Mouse (Mus musculus): Measurements from ENCODE around the gene Olfr1080. TPM values are rescaled to one million over a fixed set of nuclear protein-coding genes. Genes with fewer than 3 reads are reported as not detected.
"Not testable (repeated sequence)": the region's sequence is repeated elsewhere in the genome, so short reads cannot be mapped to it uniquely, and the experiment has no call there.

The Olfr1080 gene
- total RNA-seq (2021), result not detected
- long read RNA-seq, experiment 1, result 0 reads
- long read RNA-seq, experiment 2, result 0 reads

DNA sequence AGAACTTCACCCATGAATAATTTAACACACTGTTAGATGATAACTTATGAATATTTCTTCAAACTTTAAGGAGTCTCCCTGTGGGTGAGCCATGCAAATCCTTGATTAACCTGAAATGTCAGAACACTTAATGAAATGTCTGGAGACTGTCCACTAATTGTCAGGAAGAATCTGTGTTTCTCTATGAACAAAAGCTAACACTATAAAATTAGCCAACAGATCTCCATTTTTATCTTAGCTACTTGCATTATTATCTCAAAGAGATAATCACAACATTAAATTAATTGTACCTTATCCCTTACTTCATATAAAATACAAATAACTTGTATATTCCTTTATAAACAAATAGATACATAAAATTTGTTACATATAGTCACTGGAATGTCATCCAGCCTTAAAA, at the start of gene Olfr1080:
TSS of gene Olfr1080 (minus strand) at position 101 of the 400 bp plus-strand sequence.
- not testable (repeated sequence) for DNase-seq (ENCODE audit: low spot score in 2 of 2)

DNA sequence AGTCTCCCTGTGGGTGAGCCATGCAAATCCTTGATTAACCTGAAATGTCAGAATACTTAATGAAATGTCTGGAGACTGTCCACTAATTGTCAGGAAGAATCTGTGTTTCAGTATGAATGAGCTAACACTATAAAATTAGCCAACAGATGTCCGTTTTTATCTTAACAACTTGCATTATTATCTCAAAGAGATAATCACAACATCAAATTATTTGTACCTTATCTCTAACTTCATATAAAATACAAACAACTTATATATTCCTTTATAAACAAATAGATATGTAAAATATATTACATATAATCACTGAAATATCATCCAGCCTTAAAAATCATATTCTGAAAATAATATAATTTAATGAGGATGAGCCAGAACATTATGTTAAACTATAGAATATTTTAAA, 40.8 kb upstream of the Olfr1080 start, which contains the start of gene Olfr1082:
TSS of gene Olfr1082 (minus strand) at position 101 of the 400 bp plus-strand sequence.
- DNase-seq (ENCODE audit: low spot score in 2 of 2), result not testable (repeated sequence)

DNA sequence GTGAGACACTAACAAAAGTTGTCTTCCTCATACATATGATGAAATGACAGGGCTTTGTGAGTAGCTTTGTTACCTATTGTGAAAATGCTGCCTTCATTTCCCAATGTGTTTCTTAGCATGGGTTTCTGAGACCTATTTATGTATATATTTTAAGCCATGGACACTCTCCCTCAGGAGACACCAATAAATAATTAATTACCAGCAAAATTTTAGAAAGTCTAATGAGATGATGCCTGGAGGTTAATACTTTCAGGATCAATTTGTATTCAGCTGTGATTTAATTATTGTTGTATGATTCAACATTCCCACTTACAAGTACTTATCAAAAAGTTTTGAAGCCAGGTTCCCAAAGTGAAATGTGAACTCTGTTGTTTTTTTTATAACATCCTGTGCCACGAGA, 15.7 kb downstream of the Olfr1080 start, which contains the start of gene Olfr1079:
TSS of gene Olfr1079 (minus strand) at position 101 of the 400 bp plus-strand sequence.
- no peak for DNase-seq (ENCODE audit: low spot score in 2 of 2)

DNA sequence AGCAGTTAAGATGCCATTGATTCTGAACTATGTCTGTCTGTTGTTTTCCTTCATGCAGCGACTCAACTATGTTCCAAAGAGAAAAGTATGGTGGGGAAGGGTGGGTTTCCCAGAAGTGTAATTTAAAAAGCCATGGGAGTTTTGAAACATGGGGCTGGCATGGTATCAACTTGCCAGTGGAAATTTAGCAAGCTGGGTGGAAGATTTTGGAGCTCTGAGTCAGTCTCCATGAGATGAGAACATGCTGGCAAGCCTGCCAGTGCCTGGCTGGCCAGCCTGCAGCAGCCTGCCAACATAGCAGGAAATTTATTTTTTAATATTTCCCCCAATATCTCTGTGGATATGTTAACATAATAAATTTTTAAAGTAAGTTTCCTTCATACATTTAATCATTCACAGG, 27.0 kb downstream of the Olfr1080 start:
- DNase-seq (ENCODE audit: low spot score in 2 of 2), result peak; percentile 12 to 37

DNA sequence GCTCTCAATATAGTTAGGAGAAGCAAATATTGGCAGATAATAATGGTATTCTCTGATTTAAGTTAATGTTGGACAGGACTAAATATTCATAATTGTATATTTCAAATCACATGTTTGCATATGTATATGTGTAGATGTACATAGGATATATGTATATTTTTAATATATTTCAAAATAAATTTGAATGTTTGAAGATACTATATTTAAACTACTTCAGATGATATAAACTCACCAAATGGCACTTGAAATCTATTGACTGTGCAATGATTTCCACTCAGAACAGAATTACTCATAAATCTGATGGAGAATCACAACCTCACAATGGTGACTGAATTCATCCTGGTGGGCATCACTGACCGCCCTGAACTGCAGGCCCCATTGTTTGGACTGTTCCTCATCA, 49.9 kb downstream of the Olfr1080 start, which contains the start of gene Olfr1076:
TSS of gene Olfr1076 (plus strand) at position 301 of the 400 bp plus-strand sequence.
- DNase-seq (ENCODE audit: low spot score in 2 of 2), result no peak

Other genes with a start within 250 kb of the Olfr1080 start
- not detected for gene Olfr1053, start 243.0 kb downstream of the Olfr1080 start, total RNA-seq (2021)
- gene Olfr1054, start 222.8 kb downstream of the Olfr1080 start, total RNA-seq (2021), result not detected
- gene Olfr1055, start 208.0 kb downstream of the Olfr1080 start, total RNA-seq (2021), result not detected
- gene Olfr1056, start 195.8 kb downstream of the Olfr1080 start, total RNA-seq (2021), result not detected
- not detected for gene Olfr1057, start 179.8 kb downstream of the Olfr1080 start, total RNA-seq (2021)
- not detected for gene Olfr1058, start 169.7 kb downstream of the Olfr1080 start, total RNA-seq (2021)
- gene Olfr1061, start 144.2 kb downstream of the Olfr1080 start, total RNA-seq (2021), result not detected
- not detected for gene Olfr1062, start 131.5 kb downstream of the Olfr1080 start, total RNA-seq (2021)
- gene Olfr1065, start 107.6 kb downstream of the Olfr1080 start, total RNA-seq (2021), result not detected
- gene Olfr1066, start 102.0 kb downstream of the Olfr1080 start, total RNA-seq (2021), result not detected
- gene Olfr228, start 70.8 kb downstream of the Olfr1080 start, total RNA-seq (2021), result not detected
- not detected for gene Olfr1076, start 49.8 kb downstream of the Olfr1080 start, total RNA-seq (2021)
- gene Olfr1079, start 15.8 kb downstream of the Olfr1080 start, total RNA-seq (2021), result not detected
- not detected for gene Olfr1082, start 40.7 kb upstream of the Olfr1080 start, total RNA-seq (2021)
- not detected for gene Olfr1084, start 81.5 kb upstream of the Olfr1080 start, total RNA-seq (2021)
- not detected for gene Olfr1085, start 103.8 kb upstream of the Olfr1080 start, total RNA-seq (2021)
- not detected for gene Olfr1086, start 121.9 kb upstream of the Olfr1080 start, total RNA-seq (2021)
- gene Olfr1087, start 140.2 kb upstream of the Olfr1080 start, total RNA-seq (2021), result not detected
- not detected for gene Olfr1089, start 175.5 kb upstream of the Olfr1080 start, total RNA-seq (2021)
- not detected for gene Olfr1090, start 200.8 kb upstream of the Olfr1080 start, total RNA-seq (2021)
- not detected for gene Olfr1093, start 224.2 kb upstream of the Olfr1080 start, total RNA-seq (2021)

Data from layer of hippocampus, postnatal 14 days (tissue).